Comparison of ENCODE assay signal across 7 mouse cellular contexts in the genomic region with DNA sequence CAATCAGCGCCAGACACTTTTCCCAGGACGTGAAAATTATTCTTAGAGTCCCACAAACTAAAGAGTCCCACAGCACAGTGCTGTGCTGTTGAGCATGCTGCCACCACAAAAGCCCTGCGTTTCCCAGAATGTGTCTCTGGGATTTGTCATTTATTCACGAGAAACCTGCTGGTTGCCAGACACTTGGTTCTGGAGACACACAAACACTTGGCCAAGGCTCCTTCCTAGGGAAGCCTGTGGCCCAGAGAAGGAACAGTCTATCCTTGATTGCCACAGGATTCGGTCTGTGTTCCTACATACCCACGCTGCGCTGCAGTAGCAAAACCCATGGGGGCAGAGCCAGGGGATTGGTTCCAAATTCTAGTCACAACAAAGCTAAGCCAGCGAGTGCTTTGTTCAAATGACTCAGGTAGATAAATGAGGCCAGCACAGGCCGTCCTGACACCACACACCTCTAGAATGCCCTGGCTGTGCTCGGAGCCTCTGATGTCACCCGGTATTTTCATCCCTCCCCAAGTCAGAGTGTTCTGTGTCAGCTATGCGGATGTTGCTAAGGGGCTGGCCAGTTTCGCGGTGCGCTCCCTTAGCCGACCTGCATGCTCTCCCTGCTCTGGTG.
DNase-seq lines count a peak whose midpoint lies in the region; ATAC-seq lines count a peak whose summit lies in the region.

No protein-coding gene starts in this region.

- no peaks in the 10 kb centered on the region for H3K36me3 ChIP-seq in liver, embryonic 12.5 days
- H3K36me3 ChIP-seq in forebrain, embryonic 10.5 days (replicated peaks), result no peaks in the 10 kb centered on the region; the same call in 1 of the 2 replicates
- no peaks in the 10 kb centered on the region for H3K36me3 ChIP-seq in hindbrain, embryonic 11.5 days (ENCODE audit: control insufficient read depth, insufficient read depth, low read length)
- H3K36me3 ChIP-seq in midbrain, embryonic 11.5 days (ENCODE audit: control insufficient read depth, insufficient read depth, low read length), result no peaks in the 10 kb centered on the region

- no peaks in the 10 kb centered on the region for H3K9me3 ChIP-seq in liver, embryonic 12.5 days (replicated peaks)
- H3K9me3 ChIP-seq in forebrain, embryonic 10.5 days, result peaks cover 10% of the 10 kb centered on the region
- H3K9me3 ChIP-seq in hindbrain, embryonic 11.5 days (ENCODE audit: control insufficient read depth, low read length), result no peaks in the 10 kb centered on the region
- no peaks in the 10 kb centered on the region for H3K9me3 ChIP-seq in midbrain, embryonic 11.5 days (ENCODE audit: control insufficient read depth, low read length)

- no peak overlapping the region for H3K4me3 ChIP-seq in liver, embryonic 12.5 days
- peak overlapping the region; percentile 23; the same call in 1 of the 2 replicates for H3K4me3 ChIP-seq in forebrain, embryonic 10.5 days
- no peak overlapping the region for H3K4me3 ChIP-seq in hindbrain, embryonic 11.5 days (ENCODE audit: low read depth, low read length)
- no peak overlapping the region for H3K4me3 ChIP-seq in midbrain, embryonic 11.5 days (ENCODE audit: low read depth, low read length)

- H3K9ac ChIP-seq in liver, embryonic 12.5 days, result no peak overlapping the region
- no peak overlapping the region for H3K9ac ChIP-seq in hindbrain, embryonic 11.5 days (ENCODE audit: low read depth, low read length)
- H3K9ac ChIP-seq in midbrain, embryonic 11.5 days (ENCODE audit: low read length), result peak overlapping the region; percentile 34; the same call in 1 of the 2 replicates

- peak overlapping the region; percentile 15; the same call in 1 of the 2 replicates for H3K4me2 ChIP-seq in liver, embryonic 12.5 days
- H3K4me2 ChIP-seq in hindbrain, embryonic 11.5 days (replicated peaks; ENCODE audit: low read depth, low read length), result no peak overlapping the region
- H3K4me2 ChIP-seq in midbrain, embryonic 11.5 days, result peak overlapping the region; percentile 37; the same call in 1 of the 2 replicates

- peaks cover 11% of the 10 kb centered on the region for H3K4me1 ChIP-seq in liver, embryonic 12.5 days
- peaks cover 53% of the 10 kb centered on the region for H3K4me1 ChIP-seq in forebrain, embryonic 10.5 days
- peaks cover 10% of the 10 kb centered on the region for H3K4me1 ChIP-seq in hindbrain, embryonic 11.5 days (replicated peaks; ENCODE audit: control insufficient read depth, insufficient read depth, low read length)
- peaks cover 28% of the 10 kb centered on the region for H3K4me1 ChIP-seq in midbrain, embryonic 11.5 days (ENCODE audit: control insufficient read depth, insufficient read depth, low read length)

- DNase-seq in liver, result no peak
- DNase-seq in forebrain, embryonic 10.5 days (ENCODE audit: extremely low spot score, low spot score), result no peak
- DNase-seq in hindbrain, embryonic 11.5 days (ENCODE audit: low spot score), result peak; percentile 15
- peak; percentile 91 for DNase-seq in midbrain, embryonic 11.5 days (ENCODE audit: low spot score, missing footprints)
- DNase-seq in urinary bladder, postnatal 14 days (ENCODE audit: low spot score), result no peak

- peaks cover 12% of the 10 kb centered on the region for H3K27me3 ChIP-seq in liver, embryonic 12.5 days (replicated peaks)
- H3K27me3 ChIP-seq in forebrain, embryonic 10.5 days (ENCODE audit: poor library complexity, severe bottlenecking), result peaks cover 44% of the 10 kb centered on the region
- H3K27me3 ChIP-seq in hindbrain, embryonic 11.5 days (ENCODE audit: control insufficient read depth, insufficient read depth, low read length), result no peaks in the 10 kb centered on the region; the same call in 1 of the 2 replicates
- peaks cover 7% of the 10 kb centered on the region; the same call in 1 of the 2 replicates for H3K27me3 ChIP-seq in midbrain, embryonic 11.5 days (ENCODE audit: control insufficient read depth, insufficient read depth, low read length)

- 55% methylated on average over 16 of the region's 16 CpGs for WGBS in liver, embryonic 12.5 days (ENCODE audit: insufficient replicate concordance)
- 48% methylated on average over 16 of the region's 16 CpGs for WGBS in forebrain, embryonic 10.5 days
- whole genome bisulfite sequencing in hindbrain, embryonic 11.5 days, result 52% methylated on average over 16 of the region's 16 CpGs
- 43% methylated on average over 16 of the region's 16 CpGs for WGBS in midbrain, embryonic 11.5 days

- ATAC-seq in liver, embryonic 12.5 days, result no peak
- ATAC-seq in hindbrain, embryonic 11.5 days (ENCODE audit: low FRiP score), result peak; percentile 6; the same call in 1 of the 2 replicates
- ATAC-seq in midbrain, embryonic 11.5 days (ENCODE audit: low FRiP score), result no peak; the same call in 1 of the 2 replicates
- ATAC-seq in megakaryocyte-erythroid progenitor cell, adult 5-6 weeks (replicated peaks; ENCODE audit: low FRiP score, low TSS enrichment, poor library complexity, severe bottlenecking), result no peak

- H3K27ac ChIP-seq in liver, embryonic 12.5 days, result no peak overlapping the region
- H3K27ac ChIP-seq in forebrain, embryonic 10.5 days, result peak overlapping the region; percentile 5; the same call in 1 of the 2 replicates
- no peak overlapping the region for H3K27ac ChIP-seq in hindbrain, embryonic 11.5 days (ENCODE audit: low read depth, low read length)
- H3K27ac ChIP-seq in midbrain, embryonic 11.5 days (ENCODE audit: low read depth, low read length), result no peak overlapping the region

Comparison
In these comparisons a context has a peak if more than half of its experiments do, and no peak if none do; other contexts are left out.
1. DNase-seq: peak in hindbrain, embryonic 11.5 days (single experiment) and midbrain, embryonic 11.5 days (single experiment); none in liver (single experiment), forebrain, embryonic 10.5 days (single experiment) and urinary bladder, postnatal 14 days (single experiment).